Mouse (Mus musculus): ENCODE results near the gene Foxs1. TPM values are rescaled to one million over a fixed set of nuclear protein-coding genes. Genes with fewer than 3 reads are reported as not detected.
A peak's percentile ranks its signal among the peaks of the same experiment; 100 is the strongest.

Foxs1 gene
- polyA plus RNA-seq, 1 experiment from 2014 or later: 9.3 TPM

- H3K27ac ChIP-seq (ENCODE audit: low read length): peak overlapping the region; percentile 32
- H3K36me3 ChIP-seq (ENCODE audit: control insufficient read depth, insufficient read depth, low read length): no peaks in the 10 kb centered on the region
- peak overlapping the region; percentile 32 for H3K4me3 ChIP-seq (ENCODE audit: low read length)
- H3K9me3 ChIP-seq (ENCODE audit: control insufficient read depth, low read length): no peaks in the 10 kb centered on the region
- 0 out of 2 replicates have a peak overlapping the region, but pooled peaks have one; percentile 16 for H3K4me2 ChIP-seq (ENCODE audit: low read depth, low read length)
- ATAC-seq (ENCODE audit: low read depth): no peak
- H3K27me3 ChIP-seq (ENCODE audit: control insufficient read depth, insufficient read depth, low read depth, low read length): no peaks in the 10 kb centered on the region
- H3K4me1 ChIP-seq (replicated peaks; ENCODE audit: control insufficient read depth, insufficient read depth, low read length): peaks cover 8% of the 10 kb centered on the region; the same call in 1 of the 2 replicates
- WGBS: 65% methylated on average over 12 of the region's 12 CpGs
- H3K9ac ChIP-seq (ENCODE audit: low read length): peak overlapping the region; percentile 56
These were observed 1.4 kb downstream of the Foxs1 start for GRCm38 (mm10) chr2:152931456-152932160.

GRCm38 (mm10) chr2:152930276-152930675 is 2.7 kb downstream of the Foxs1 start:
- ATAC-seq (ENCODE audit: low read depth): no peak
- H3K36me3 ChIP-seq (ENCODE audit: control insufficient read depth, insufficient read depth, low read length): no peaks in the 10 kb centered on the region
- WGBS: 14% methylated on average over 2 of the region's 2 CpGs
- H3K9me3 ChIP-seq (ENCODE audit: control insufficient read depth, low read length): no peaks in the 10 kb centered on the region
- H3K4me1 ChIP-seq (replicated peaks; ENCODE audit: control insufficient read depth, insufficient read depth, low read length): peaks cover 16% of the 10 kb centered on the region; the same call in 1 of the 2 replicates
- H3K27ac ChIP-seq (ENCODE audit: low read length): peak overlapping the region; percentile 15; the same call in 1 of the 2 replicates
- H3K4me3 ChIP-seq (ENCODE audit: low read length): no peak overlapping the region
- no peak overlapping the region for H3K4me2 ChIP-seq (ENCODE audit: low read depth, low read length)
- no peaks in the 10 kb centered on the region for H3K27me3 ChIP-seq (ENCODE audit: control insufficient read depth, insufficient read depth, low read depth, low read length)
- H3K9ac ChIP-seq (ENCODE audit: low read length): no peak overlapping the region; the same call in 1 of the 2 replicates

- WGBS: 61% methylated on average over 3 of the region's 3 CpGs
- H3K27ac ChIP-seq (ENCODE audit: low read length): peak overlapping the region; percentile 4; the same call in 1 of the 2 replicates
- ATAC-seq (ENCODE audit: low read depth): no peak
- no peak overlapping the region for H3K4me2 ChIP-seq (ENCODE audit: low read depth, low read length)
- no peaks in the 10 kb centered on the region for H3K9me3 ChIP-seq (ENCODE audit: control insufficient read depth, low read length)
- H3K27me3 ChIP-seq (ENCODE audit: control insufficient read depth, insufficient read depth, low read depth, low read length): no peaks in the 10 kb centered on the region
- H3K36me3 ChIP-seq (ENCODE audit: control insufficient read depth, insufficient read depth, low read length): no peaks in the 10 kb centered on the region
- H3K9ac ChIP-seq (ENCODE audit: low read length): no peak overlapping the region
- H3K4me1 ChIP-seq (replicated peaks; ENCODE audit: control insufficient read depth, insufficient read depth, low read length): peaks cover 22% of the 10 kb centered on the region; the same call in 1 of the 2 replicates
- H3K4me3 ChIP-seq (ENCODE audit: low read length): no peak overlapping the region
These were observed 4.0 kb downstream of the Foxs1 start for GRCm38 (mm10) chr2:152928988-152929370.

- Histone ChIP-seq H3K36me3 (ENCODE audit: control insufficient read depth, insufficient read depth, low read length) (no peaks in the 10 kb centered on the region), H3K27me3 (ENCODE audit: control insufficient read depth, insufficient read depth, low read depth, low read length) (no peaks in the 10 kb centered on the region), H3K4me2 (ENCODE audit: low read depth, low read length) (no peak overlapping the region), H3K4me1 (replicated peaks; ENCODE audit: control insufficient read depth, insufficient read depth, low read length) (peaks cover 22% of the 10 kb centered on the region; the same call in 1 of the 2 replicates), H3K27ac (ENCODE audit: low read length) (peak overlapping the region; percentile 27; the same call in 1 of the 2 replicates), H3K4me3 (ENCODE audit: low read length) (no peak overlapping the region), H3K9me3 (ENCODE audit: control insufficient read depth, low read length) (no peaks in the 10 kb centered on the region), H3K9ac (ENCODE audit: low read length) (0 out of 2 replicates have a peak overlapping the region, but pooled peaks have one; percentile 12)
- 41% methylated on average over 14 of the region's 14 CpGs for whole genome bisulfite sequencing
- no peak for ATAC-seq (ENCODE audit: low read depth)
These were observed 4.6 kb downstream of the Foxs1 start for GRCm38 (mm10) chr2:152928219-152928987.

GRCm38 (mm10) chr2:152927371-152927770 is 5.6 kb downstream of the Foxs1 start:
- H3K27ac ChIP-seq (ENCODE audit: low read length): no peak overlapping the region
- ATAC-seq (ENCODE audit: low read depth): no peak
- H3K27me3 ChIP-seq (ENCODE audit: control insufficient read depth, insufficient read depth, low read depth, low read length): no peaks in the 10 kb centered on the region
- H3K4me2 ChIP-seq (ENCODE audit: low read depth, low read length): no peak overlapping the region
- no peaks in the 10 kb centered on the region for H3K9me3 ChIP-seq (ENCODE audit: control insufficient read depth, low read length)
- H3K9ac ChIP-seq (ENCODE audit: low read length): no peak overlapping the region
- WGBS: 51% methylated on average over 5 of the region's 5 CpGs
- peaks cover 22% of the 10 kb centered on the region; the same call in 1 of the 2 replicates for H3K4me1 ChIP-seq (replicated peaks; ENCODE audit: control insufficient read depth, insufficient read depth, low read length)
- no peak overlapping the region for H3K4me3 ChIP-seq (ENCODE audit: low read length)
- no peaks in the 10 kb centered on the region for H3K36me3 ChIP-seq (ENCODE audit: control insufficient read depth, insufficient read depth, low read length)

GRCm38 (mm10) chr2:152926896-152927295 is 6.1 kb downstream of the Foxs1 start:
- Histone ChIP-seq H3K36me3 (ENCODE audit: control insufficient read depth, insufficient read depth, low read length) (no peaks in the 10 kb centered on the region), H3K4me2 (ENCODE audit: low read depth, low read length) (no peak overlapping the region), H3K9ac (ENCODE audit: low read length) (no peak overlapping the region), H3K4me3 (ENCODE audit: low read length) (no peak overlapping the region), H3K27ac (ENCODE audit: low read length) (no peak overlapping the region), H3K27me3 (ENCODE audit: control insufficient read depth, insufficient read depth, low read depth, low read length) (no peaks in the 10 kb centered on the region), H3K4me1 (replicated peaks; ENCODE audit: control insufficient read depth, insufficient read depth, low read length) (peaks cover 22% of the 10 kb centered on the region; the same call in 1 of the 2 replicates), H3K9me3 (ENCODE audit: control insufficient read depth, low read length) (no peaks in the 10 kb centered on the region)
- ATAC-seq (ENCODE audit: low read depth): no peak
- 68% methylated on average over 9 of the region's 9 CpGs for WGBS

GRCm38 (mm10) chr2:152925189-152925872 is 7.7 kb downstream of the Foxs1 start:
- Histone ChIP-seq H3K4me1 (replicated peaks; ENCODE audit: control insufficient read depth, insufficient read depth, low read length) (peaks cover 22% of the 10 kb centered on the region; the same call in 1 of the 2 replicates), H3K4me2 (ENCODE audit: low read depth, low read length) (no peak overlapping the region), H3K4me3 (ENCODE audit: low read length) (no peak overlapping the region), H3K9ac (ENCODE audit: low read length) (0 out of 2 replicates have a peak overlapping the region, but pooled peaks have one; percentile 10), H3K36me3 (ENCODE audit: control insufficient read depth, insufficient read depth, low read length) (no peaks in the 10 kb centered on the region), H3K27ac (ENCODE audit: low read length) (peak overlapping the region; percentile 68), H3K9me3 (ENCODE audit: control insufficient read depth, low read length) (no peaks in the 10 kb centered on the region), H3K27me3 (ENCODE audit: control insufficient read depth, insufficient read depth, low read depth, low read length) (no peaks in the 10 kb centered on the region)
- peak; percentile 90 for ATAC-seq (ENCODE audit: low read depth)
- 33% methylated on average over 11 of the region's 11 CpGs for WGBS

GRCm38 (mm10) chr2:152924543-152924942 is 8.5 kb downstream of the Foxs1 start:
- H3K4me1 ChIP-seq (replicated peaks; ENCODE audit: control insufficient read depth, insufficient read depth, low read length): peaks cover 22% of the 10 kb centered on the region; the same call in 1 of the 2 replicates
- ATAC-seq (ENCODE audit: low read depth): no peak

More at GRCm38 (mm10) chr2:152924543-152924942, 8.5 kb downstream of the Foxs1 start:
- Histone ChIP-seq H3K36me3 (ENCODE audit: control insufficient read depth, insufficient read depth, low read length) (no peaks in the 10 kb centered on the region), H3K4me2 (ENCODE audit: low read depth, low read length) (no peak overlapping the region), H3K27me3 (ENCODE audit: control insufficient read depth, insufficient read depth, low read depth, low read length) (no peaks in the 10 kb centered on the region), H3K9ac (ENCODE audit: low read length) (no peak overlapping the region), H3K9me3 (ENCODE audit: control insufficient read depth, low read length) (no peaks in the 10 kb centered on the region), H3K27ac (ENCODE audit: low read length) (no peak overlapping the region), H3K4me3 (ENCODE audit: low read length) (no peak overlapping the region)
- WGBS: 71% methylated on average over 5 of the region's 5 CpGs

Measured in lung, embryonic 16.5 days (tissue).